Mouse (Mus musculus): ENCODE measurements around the gene Upf1. TPM values are rescaled to one million over a fixed set of nuclear protein-coding genes. Genes with fewer than 3 reads are reported as not detected.

Gene Upf1
- total and polyA plus RNA-seq, 3 experiments, result 23.4 to 43.9 (median 42.6) TPM

GRCm38 (mm10) chr8:70347443-70347842 is 5.6 kb downstream of the Upf1 start:
- Histone ChIP-seq H3K79me2 (replicated peaks; ENCODE audit: control insufficient read depth, insufficient read depth, low read length) (peaks cover 18% of the 10 kb centered on the region), H3K4me1 (ENCODE audit: control insufficient read depth, insufficient read depth, low read length) (peaks cover 30% of the 10 kb centered on the region), H3K27me3 (ENCODE audit: control insufficient read depth, insufficient read depth, low read length) (no peaks in the 10 kb centered on the region), H3K9ac (ENCODE audit: low read depth, low read length) (no peak overlapping the region), H3K4me3 (no peak overlapping the region), H3K27ac (no peak overlapping the region; the same call in 1 of the 2 replicates), H3K36me3 (ENCODE audit: control insufficient read depth, insufficient read depth, low read length) (peaks cover 3% of the 10 kb centered on the region)
- TF ChIP-seq POLR2A (IDR thresholded peaks at IDR 0.05; ENCODE audit: insufficient read depth, low read depth, low read length), result no peak
- TF ChIP-seq EP300 (IDR thresholded peaks at IDR 0.05; ENCODE audit: insufficient read depth, low read depth, low read length), result no peak
- TF ChIP-seq CTCF (IDR thresholded peaks at IDR 0.05), result no peak
- 63% methylated on average over 4 of the region's 4 CpGs for WGBS
- DNase-seq, result no peak
- intact Hi-C loops (cut with DNase I), result no loop called here

GRCm38 (mm10) chr8:70344279-70344678 is 8.8 kb downstream of the Upf1 start:
- Histone ChIP-seq H3K79me2 (replicated peaks; ENCODE audit: control insufficient read depth, insufficient read depth, low read length) (peaks cover 15% of the 10 kb centered on the region), H3K27ac (no peak overlapping the region), H3K4me3 (no peak overlapping the region), H3K27me3 (ENCODE audit: control insufficient read depth, insufficient read depth, low read length) (no peaks in the 10 kb centered on the region), H3K4me1 (ENCODE audit: control insufficient read depth, insufficient read depth, low read length) (peaks cover 13% of the 10 kb centered on the region), H3K9ac (ENCODE audit: low read depth, low read length) (no peak overlapping the region), H3K36me3 (ENCODE audit: control insufficient read depth, insufficient read depth, low read length) (no peaks in the 10 kb centered on the region; the same call in 1 of the 2 replicates)
- intact Hi-C loops (cut with DNase I), result no loop called here
- no peak for DNase-seq
- WGBS, result 84% methylated on average over 2 of the region's 2 CpGs
- no peak for TF ChIP-seq EP300 (IDR thresholded peaks at IDR 0.05; ENCODE audit: insufficient read depth, low read depth, low read length)
- TF ChIP-seq CTCF (IDR thresholded peaks at IDR 0.05), result no peak
- TF ChIP-seq POLR2A (IDR thresholded peaks at IDR 0.05; ENCODE audit: insufficient read depth, low read depth, low read length), result no peak

GRCm38 (mm10) chr8:70343696-70344095 is 9.4 kb downstream of the Upf1 start:
- TF ChIP-seq CTCF (IDR thresholded peaks at IDR 0.05) (peak; percentile 65), EP300 (IDR thresholded peaks at IDR 0.05; ENCODE audit: insufficient read depth, low read depth, low read length) (no peak)
- DNase-seq, result no peak
- Histone ChIP-seq H3K27ac (no peak overlapping the region), H3K79me2 (replicated peaks; ENCODE audit: control insufficient read depth, insufficient read depth, low read length) (peaks cover 13% of the 10 kb centered on the region), H3K27me3 (ENCODE audit: control insufficient read depth, insufficient read depth, low read length) (no peaks in the 10 kb centered on the region), H3K36me3 (ENCODE audit: control insufficient read depth, insufficient read depth, low read length) (no peaks in the 10 kb centered on the region; the same call in 1 of the 2 replicates), H3K4me1 (ENCODE audit: control insufficient read depth, insufficient read depth, low read length) (peaks cover 9% of the 10 kb centered on the region), H3K4me3 (no peak overlapping the region), H3K9ac (ENCODE audit: low read depth, low read length) (no peak overlapping the region)
- intact Hi-C loops (cut with DNase I), result no loop called here
- WGBS, result 68% methylated on average over 6 of the region's 6 CpGs

DNA sequence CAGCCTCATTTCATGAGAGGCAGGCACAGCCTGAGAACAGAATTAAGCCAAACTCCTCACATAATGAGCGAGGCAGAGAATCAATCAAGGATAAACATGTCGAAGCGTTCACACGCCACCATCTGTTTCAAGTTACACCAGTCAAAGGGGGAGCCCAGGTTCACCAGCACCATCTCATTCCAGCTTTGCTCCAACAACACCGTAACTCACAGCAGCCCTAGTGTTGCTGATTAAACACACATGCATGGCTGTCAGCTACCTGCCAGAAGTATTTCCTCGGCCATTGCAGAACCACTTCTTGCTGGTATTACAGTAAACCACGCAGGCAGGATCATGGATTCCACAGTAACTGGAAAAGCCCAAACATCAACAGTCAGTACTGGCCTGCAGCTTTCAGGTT is 10.0 kb downstream of the Upf1 start:
- TF ChIP-seq EP300 (IDR thresholded peaks at IDR 0.05; ENCODE audit: insufficient read depth, low read depth, low read length) (no peak), POLR2A (IDR thresholded peaks at IDR 0.05; ENCODE audit: insufficient read depth, low read depth, low read length) (no peak), CTCF (IDR thresholded peaks at IDR 0.05) (no peak)
- intact Hi-C loops (cut with DNase I), result no loop called here
- Histone ChIP-seq H3K27ac (no peak overlapping the region), H3K79me2 (replicated peaks; ENCODE audit: control insufficient read depth, insufficient read depth, low read length) (peaks cover 10% of the 10 kb centered on the region), H3K27me3 (ENCODE audit: control insufficient read depth, insufficient read depth, low read length) (no peaks in the 10 kb centered on the region), H3K4me3 (no peak overlapping the region), H3K4me1 (ENCODE audit: control insufficient read depth, insufficient read depth, low read length) (peaks cover 6% of the 10 kb centered on the region), H3K36me3 (ENCODE audit: control insufficient read depth, insufficient read depth, low read length) (no peaks in the 10 kb centered on the region; the same call in 1 of the 2 replicates), H3K9ac (ENCODE audit: low read depth, low read length) (no peak overlapping the region)
- DNase-seq, result no peak
- WGBS, result 89% methylated on average over 7 of the region's 7 CpGs

DNA sequence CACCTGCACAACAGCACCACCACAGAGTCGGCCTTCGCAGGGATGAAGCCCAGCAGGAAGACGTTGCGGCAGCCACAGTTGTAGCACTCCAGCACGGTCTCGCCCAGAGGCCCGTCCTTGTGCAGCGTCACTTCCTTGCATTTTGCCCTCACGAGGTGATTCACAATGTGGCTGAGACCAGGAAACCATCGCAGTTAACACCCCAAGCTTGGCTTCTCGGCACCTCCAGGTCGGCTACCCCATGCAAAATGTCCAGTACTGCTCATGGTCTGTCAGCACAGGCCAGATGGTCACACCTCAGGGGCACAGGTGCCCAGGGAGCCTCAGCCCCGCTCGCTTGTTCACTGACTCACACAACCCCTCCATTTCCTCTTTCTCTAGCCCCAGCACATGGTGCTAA is 11.1 kb downstream of the Upf1 start:
- no peak for DNase-seq
- 81% methylated on average over 14 of the region's 14 CpGs for WGBS
- peaks cover 8% of the 10 kb centered on the region for H3K79me2 ChIP-seq (replicated peaks; ENCODE audit: control insufficient read depth, insufficient read depth, low read length)
- H3K9ac ChIP-seq (ENCODE audit: low read depth, low read length), result no peak overlapping the region
- intact Hi-C loops (cut with DNase I), result no loop called here
- no peaks in the 10 kb centered on the region; the same call in 1 of the 2 replicates for H3K36me3 ChIP-seq (ENCODE audit: control insufficient read depth, insufficient read depth, low read length)
- TF ChIP-seq POLR2A (IDR thresholded peaks at IDR 0.05; ENCODE audit: insufficient read depth, low read depth, low read length) (no peak), CTCF (IDR thresholded peaks at IDR 0.05) (no peak), EP300 (IDR thresholded peaks at IDR 0.05; ENCODE audit: insufficient read depth, low read depth, low read length) (no peak)
- H3K4me3 ChIP-seq, result no peak overlapping the region
- no peak overlapping the region for H3K27ac ChIP-seq
- H3K27me3 ChIP-seq (ENCODE audit: control insufficient read depth, insufficient read depth, low read length), result no peaks in the 10 kb centered on the region
- H3K4me1 ChIP-seq (ENCODE audit: control insufficient read depth, insufficient read depth, low read length), result no peaks in the 10 kb centered on the region

- Histone ChIP-seq H3K4me3 (no peak overlapping the region), H3K9ac (ENCODE audit: low read depth, low read length) (no peak overlapping the region), H3K4me1 (ENCODE audit: control insufficient read depth, insufficient read depth, low read length) (no peaks in the 10 kb centered on the region), H3K36me3 (ENCODE audit: control insufficient read depth, insufficient read depth, low read length) (no peaks in the 10 kb centered on the region; the same call in 1 of the 2 replicates), H3K79me2 (replicated peaks; ENCODE audit: control insufficient read depth, insufficient read depth, low read length) (peaks cover 8% of the 10 kb centered on the region), H3K27me3 (ENCODE audit: control insufficient read depth, insufficient read depth, low read length) (no peaks in the 10 kb centered on the region), H3K27ac (no peak overlapping the region)
- TF ChIP-seq POLR2A (IDR thresholded peaks at IDR 0.05; ENCODE audit: insufficient read depth, low read depth, low read length) (no peak), CTCF (IDR thresholded peaks at IDR 0.05) (no peak), EP300 (IDR thresholded peaks at IDR 0.05; ENCODE audit: insufficient read depth, low read depth, low read length) (no peak)
- WGBS, result 66% methylated on average over 7 of the region's 7 CpGs
- intact Hi-C loops (cut with DNase I), result no loop called here
- no peak for DNase-seq
Observed at GRCm38 (mm10) chr8:70340659-70341058, 12.4 kb downstream of the Upf1 start.

Measured in heart, adult 2 months (tissue).